Mouse (Mus musculus) left cerebral cortex, adult 11 months (tissue): ENCODE measurements at regions not wholly inside any gene's neighbourhood (a gene's known extent, or its start where the extent isn't known, plus 50 kb on each side); places are given as distances from the start of the nearest gene placed in this dataset.

ENCODE experiments used
- DNase-seq: peaks from one replicate; pipeline ENCODE4 v3.0.0; 2022; ENCODE audit warnings: low spot score

DNA sequence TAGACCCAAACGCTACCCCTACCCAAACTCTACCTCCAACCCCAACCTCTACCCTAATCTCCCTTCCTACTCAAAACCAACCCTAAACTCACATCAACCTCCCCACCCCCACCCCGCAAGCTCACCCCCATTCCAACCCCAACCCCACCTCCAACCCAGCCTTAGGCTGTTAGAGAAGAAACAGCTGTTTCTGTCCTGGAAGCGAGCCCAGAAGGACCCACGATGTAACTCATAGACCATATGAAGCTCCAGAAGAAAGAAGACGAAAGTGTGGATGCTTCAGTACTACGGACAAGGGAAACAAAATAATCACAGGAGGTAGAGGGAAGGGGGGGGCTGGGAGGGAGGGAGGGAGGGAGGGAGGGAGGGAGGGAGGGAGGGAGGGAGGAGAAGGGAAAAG, 58.4 kb downstream of the Sox11 start:
- no peak for DNase-seq

DNA sequence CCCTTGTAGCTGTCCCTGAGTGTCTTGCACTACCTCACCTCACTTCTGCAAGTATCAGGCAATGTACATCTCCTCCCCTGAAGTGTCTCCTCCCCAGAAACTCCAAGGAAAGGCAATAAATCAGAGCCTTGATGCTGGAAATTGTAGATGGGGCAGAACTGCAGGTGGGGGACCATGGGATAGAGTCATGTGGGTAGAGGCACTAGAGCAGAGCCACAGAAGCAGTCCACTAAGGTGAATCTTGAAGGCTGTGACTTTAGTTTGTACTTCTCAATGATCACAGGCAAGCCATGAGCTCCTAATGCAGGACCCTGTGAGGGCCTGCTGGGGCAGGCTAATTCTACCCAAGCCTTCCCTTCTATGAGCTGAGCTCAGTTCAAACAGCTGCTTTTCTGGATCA, 80.4 kb downstream of the Sox11 start:
- no peak for DNase-seq

DNA sequence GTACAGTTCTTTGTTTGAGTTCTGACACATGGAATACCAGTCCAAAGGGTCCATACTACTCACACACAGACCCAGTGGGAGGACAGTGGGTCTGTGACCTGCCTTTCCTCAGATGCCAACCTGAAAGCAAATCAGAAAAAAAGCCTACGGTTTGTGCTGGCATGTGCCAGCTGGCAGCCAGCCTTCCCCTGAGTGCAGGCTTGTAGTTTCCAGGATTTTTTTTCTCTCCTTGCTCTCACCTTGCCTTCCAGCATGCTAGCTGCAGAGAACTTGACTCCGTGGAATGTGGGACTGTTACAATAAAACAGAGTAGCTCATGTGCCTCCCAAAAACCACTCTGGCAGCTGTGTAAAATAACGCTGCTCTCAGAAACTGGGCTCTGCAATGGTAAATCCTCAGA, 88.2 kb downstream of the Sox11 start:
- DNase-seq = no peak

DNA sequence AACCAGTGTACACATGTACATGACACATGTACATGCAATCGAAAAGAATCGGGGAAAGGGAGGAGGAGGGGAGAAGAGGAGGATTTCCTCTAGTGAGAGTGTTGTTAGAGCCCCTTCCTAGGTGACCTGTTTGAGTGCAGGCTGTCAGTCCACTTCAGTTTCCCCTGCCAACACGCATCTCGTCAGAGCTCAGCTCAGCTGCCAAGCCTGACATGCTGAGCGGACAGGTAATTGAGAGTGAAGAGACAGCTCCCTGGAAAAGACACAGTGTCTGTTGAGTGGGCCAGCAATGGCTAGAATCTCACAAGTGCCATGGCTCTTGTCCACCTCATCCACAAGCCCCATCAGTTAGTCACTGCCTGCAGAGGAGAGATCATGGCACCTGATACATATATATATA, 90.9 kb downstream of the Sox11 start:
- DNase-seq = no peak

DNA sequence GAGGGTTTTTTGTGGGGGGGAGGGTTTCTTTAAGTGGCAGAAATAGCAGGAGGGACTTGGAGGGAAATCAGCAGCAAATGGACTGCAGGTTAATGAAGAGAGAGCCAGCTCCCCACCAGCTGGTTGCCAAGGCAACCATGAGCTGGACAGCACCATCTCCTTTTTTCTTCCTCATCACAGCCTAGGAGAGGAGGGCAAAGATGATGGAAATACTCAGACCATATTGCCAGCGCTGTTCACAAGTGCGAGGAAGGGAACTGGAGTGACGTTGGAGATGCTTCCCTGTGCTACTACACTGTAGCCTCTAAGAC, 93.9 kb downstream of the Sox11 start:
- DNase-seq = peak; percentile 5

DNA sequence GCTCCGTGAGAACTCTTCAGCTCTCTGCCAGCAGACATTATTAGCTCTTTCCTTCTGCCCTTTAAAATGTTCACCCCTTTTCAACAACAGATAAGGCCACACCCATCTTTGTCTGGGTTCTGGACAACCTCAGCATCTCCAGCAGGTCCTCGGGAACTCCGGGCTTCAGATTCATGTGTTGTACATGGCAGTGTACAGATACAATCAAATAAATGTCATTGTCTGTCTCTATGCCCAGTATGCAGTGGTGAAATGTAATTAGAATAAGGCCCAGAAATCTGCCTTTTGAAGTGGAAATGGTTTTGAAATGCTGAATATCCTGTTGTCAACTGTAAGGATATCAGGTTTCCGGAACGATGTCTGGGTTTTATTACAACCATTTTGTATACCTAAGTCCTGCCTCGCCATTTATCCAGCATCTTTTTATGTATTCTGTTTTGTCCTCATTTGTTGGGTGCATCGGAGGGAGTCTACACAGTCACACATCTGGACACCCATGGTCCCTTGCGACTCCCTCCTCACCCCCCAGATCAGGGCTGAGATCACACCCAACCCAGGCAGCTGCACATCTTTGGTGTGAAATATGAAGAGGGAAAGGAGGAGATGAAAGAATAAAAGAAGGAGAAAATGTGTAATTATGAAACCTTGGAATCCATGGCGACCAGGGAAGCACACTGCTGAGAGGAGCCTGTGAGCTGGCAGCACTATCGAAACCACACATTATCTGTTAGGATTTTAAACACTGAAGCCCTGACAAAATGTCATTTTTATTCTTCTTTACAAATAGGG, 94.4 kb downstream of the Sox11 start:
- DNase-seq = peak; percentile 4

DNA sequence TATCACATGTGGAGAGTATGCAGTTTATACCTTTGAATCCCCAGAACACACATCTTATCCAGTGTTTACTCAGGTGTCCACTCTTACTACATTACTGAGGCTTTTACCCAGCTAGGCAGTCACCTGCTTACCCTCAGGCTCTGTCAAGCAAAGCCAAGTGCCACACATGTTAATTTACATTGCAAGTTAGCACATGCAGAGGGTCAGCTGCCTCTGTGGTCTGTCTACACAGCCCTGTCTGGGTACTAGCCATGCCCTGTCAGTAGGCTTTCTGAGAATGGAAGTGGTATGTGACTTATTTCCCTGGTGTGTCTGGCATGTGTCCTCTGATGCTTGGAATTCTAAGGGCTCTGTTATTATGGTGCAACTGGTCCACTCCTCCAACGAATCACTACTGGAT, 106.6 kb downstream of the Sox11 start:
- DNase-seq = no peak

DNA sequence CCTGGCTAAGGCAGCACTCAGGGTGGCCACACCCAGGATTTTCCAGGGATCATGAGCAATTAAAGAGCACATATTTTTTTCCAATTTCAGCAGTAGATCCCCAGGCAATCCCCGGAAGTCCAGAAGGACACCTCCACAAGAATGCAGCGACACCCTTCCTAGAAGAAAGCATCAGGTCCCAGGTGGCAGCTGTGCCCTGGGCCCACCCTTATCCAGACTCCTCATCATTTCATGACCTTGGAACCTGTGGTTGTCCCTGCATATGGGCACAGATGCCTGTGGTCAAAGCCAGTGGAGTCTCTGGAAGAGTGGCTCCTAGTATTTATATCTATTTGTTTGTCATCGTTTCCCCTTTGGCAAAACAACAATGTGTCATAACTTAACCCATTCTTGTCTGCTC, 120.8 kb downstream of the Sox11 start:
- no peak for DNase-seq

DNA sequence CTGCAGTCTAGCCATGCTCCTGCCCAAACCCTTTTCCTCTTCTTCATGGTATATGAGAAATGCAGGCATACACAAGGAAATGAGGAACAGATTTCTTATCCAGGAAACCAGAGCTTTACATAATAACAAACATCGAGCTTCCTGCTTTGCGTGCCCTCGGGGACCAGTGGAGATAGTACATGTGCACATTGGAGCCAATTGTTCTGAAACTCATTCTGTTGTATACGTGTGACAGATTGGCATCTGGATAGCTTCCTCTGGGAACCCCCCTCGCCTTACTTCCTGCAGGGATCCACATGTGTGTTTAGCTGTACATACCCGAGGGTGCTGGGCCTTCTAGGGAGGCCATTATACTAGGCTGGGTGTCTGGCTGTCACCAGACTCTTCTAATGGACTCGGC, 141.2 kb downstream of the Sox11 start:
- DNase-seq = no peak

DNA sequence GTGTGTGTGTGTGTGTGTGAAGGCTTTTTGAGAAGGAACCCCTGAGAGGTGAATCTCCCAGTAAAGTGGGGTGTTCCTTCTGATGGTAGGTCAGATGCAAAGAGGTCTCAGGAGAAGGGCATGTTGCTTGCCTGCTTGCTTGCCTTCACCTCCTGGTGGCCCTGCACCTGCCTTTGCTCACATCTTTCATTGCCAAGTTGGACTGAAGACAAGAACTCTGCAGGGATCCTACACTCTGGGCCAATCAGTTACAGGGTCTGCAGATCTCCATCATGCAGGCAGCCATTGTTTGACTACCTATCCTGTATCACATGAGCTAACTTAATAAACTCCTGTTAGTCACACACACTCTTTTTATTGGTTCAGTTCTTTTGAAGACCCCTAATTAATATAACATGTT, 148.4 kb downstream of the Sox11 start:
- no peak for DNase-seq

DNA sequence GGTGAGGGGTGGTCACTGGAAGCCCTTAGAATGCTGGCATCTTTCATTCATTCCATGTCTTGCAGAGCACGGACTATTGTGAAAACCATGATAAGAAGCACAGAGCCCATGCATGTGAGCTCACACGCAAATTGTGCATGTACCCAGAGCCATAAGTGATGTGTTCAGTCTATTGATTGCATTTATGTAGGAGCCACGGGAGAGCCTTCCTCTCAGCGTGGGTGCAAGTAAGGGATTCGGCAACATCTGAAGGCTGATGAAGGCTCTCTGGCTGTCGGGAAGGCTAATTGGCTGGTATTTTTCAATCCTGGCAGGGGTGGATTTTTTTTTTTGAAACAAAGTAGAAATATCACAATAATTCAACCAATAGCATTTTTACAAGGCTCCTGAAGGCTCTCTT, 150.5 kb downstream of the Sox11 start:
- DNase-seq = no peak

DNA sequence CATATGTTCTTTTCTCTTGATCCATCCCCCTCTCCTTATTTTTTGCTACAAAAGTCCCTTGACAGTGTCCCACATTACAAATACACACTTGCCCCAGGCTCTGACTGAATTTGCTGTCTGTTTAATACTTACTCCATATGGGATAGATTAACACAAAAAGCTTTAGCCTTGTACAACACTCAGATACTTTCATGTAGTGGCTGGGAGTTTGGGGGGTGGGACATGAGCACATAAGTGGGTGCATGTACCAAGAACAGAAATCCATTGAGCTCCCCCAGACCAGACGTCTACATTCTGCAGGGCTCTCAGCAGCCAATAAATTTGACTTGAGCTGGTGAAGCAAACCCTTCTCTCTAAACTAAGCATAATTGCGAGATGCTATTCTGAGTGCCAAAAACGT, 154.9 kb downstream of the Sox11 start:
- DNase-seq = no peak

DNA sequence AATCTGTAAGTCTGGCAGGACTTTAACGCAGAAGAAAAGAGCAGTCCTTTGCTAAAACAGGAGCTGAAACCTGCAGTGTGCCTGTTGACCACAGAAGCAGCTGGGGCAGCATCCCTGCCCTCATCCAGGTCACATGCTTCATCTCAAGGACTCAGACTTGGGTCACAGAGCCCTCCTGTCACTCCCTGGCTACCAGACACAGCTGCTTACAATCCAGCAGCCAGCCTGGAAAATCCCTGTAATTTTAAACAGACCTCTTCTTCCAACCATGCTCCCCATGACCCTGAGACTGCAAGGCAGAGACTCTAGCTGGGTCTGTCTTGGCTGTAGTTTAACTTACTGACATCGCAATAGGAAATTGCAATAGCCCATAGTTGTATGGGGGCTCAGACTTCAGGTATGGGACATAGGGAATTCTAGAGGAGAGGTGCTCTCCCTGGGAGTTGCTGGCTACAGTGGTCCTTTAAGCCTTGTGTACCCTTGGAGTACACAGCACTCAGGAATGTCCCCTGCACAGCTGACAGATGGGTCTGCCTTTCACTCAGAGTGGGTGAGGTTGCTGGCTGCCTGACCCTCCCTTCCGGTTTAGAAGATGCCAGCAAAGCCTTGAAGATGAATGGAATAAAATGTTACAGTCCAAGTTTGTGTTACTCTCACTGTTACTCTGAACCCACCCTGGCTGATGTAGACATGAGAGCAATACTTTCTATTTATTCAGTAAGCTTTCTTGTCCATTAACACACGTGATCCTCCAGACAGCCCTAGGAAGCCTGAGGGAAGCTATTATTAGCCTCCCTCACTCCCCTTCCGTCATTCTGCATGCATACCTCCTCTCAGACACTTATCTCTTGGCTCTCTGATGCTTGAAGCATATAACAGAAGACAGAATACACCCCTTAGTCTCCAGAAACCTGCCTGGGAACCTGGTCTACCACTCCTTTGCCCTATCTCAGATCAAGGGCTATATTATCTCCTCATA, 159.7 kb downstream of the Sox11 start:
- no peak for DNase-seq

DNA sequence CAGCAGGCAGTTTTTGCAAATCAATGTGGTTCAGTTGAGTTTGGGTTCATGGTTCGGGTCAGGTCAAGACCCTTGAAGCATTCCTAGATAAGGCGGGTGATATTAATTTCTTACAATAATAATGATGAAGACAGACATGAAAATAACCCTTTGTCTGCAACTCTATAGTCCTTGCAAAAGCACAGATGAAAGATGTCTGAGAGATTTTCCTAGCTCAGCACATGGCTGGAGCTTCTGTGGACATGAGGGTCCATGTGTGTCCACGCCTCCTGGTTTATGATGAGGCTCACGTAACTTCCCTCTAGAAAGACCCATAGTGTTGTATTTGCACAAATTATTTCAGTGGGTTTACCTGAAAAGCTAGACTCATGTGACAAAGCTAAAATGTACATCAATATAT, 168.8 kb downstream of the Sox11 start:
- DNase-seq = no peak

DNA sequence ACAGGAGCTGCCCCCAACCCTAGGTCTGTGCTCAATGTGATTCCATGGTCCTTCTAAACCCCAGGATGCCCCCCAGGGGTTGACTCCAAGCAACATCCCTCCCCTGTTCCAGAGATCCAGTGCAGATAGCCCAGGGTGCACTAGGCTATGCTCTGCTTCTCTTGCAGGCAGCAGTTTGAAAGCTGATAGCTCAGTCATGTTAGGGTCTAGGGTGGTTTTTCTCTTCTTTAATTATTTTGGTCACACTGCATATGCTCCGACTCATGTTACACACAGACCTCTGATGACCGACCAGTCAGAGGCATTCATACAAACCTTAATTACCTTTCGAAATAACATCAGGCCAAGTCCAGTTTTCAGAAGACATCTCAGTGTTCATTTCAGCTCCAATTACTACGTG, 169.2 kb downstream of the Sox11 start:
- DNase-seq = no peak

DNA sequence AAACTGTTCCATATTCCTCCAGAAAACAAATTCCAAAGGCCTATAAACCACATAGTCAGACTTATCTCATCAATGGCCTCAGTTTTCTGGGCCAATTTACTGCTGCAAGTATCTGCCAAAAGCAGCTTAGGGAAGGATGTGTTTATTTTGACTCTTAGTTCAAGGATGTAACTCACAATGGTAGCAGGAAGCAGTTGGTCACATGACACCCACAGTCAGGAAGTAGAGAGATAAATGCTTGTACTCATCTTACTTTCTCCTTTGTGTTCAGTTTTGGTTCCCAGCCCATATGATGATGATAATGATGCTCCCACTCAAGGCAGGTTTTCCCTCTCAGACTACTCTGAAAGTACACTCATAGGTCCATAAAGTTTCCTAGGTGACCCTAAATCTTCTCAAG, 170.8 kb downstream of the Sox11 start:
- DNase-seq = no peak

DNA sequence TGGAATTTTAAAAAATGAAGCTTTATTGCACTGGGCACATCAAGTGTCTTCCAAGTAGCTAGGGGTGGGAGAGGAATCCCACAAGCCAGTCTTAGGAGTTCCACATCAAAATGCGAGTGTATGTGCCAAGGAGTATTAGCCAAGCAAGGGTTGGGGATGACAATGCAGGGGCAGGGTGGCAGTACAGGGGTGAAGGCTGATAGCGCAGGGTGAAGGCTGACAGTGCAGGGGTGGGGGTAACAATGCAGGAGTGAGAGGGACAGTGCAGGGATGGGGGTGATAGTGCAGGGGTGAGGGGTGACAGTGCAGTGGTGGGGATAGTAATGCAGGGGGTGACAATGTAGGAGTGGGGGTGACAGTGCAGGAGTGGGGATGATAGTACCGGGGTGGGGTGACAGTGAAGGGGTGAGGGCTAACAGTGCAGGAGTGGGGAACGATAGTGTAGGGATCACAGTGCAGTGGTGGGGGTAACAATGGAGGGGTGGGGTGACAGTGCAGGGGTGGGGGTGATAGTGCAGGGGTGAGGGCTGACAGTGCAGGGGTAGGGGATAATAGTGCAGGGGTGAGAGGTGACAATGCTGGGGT, 177.4 kb downstream of the Sox11 start:
- DNase-seq = no peak

DNA sequence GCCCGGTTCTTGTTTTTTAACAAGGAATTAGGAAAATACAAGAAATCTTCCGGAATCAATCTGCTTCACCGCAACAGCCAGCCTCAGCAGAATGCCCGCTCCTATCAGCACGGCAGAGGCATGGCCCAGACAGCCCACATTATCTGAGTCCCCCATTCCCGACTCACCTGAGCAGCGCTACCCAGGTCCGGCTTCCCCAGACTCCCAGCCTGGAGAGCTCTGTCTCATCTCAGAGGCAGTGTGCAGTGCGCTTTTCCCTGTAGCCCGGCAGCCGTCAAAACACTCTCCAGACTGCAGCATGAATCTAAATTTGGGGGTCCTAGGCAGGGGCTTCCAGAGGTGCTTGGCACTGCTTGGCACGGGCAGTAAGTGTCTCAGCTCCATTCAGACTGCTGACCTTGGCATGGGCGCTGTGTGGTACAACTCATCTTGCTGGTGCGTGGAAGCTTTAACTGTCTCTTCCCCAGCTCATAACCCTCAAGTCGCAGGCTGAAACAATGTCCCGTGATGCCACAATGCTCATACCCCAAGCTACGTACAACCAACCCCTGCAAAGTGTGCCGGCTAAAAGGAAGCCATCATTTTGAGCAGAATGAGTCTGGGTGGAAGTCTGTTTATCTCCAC, 182.2 kb downstream of the Sox11 start:
- DNase-seq = no peak

DNA sequence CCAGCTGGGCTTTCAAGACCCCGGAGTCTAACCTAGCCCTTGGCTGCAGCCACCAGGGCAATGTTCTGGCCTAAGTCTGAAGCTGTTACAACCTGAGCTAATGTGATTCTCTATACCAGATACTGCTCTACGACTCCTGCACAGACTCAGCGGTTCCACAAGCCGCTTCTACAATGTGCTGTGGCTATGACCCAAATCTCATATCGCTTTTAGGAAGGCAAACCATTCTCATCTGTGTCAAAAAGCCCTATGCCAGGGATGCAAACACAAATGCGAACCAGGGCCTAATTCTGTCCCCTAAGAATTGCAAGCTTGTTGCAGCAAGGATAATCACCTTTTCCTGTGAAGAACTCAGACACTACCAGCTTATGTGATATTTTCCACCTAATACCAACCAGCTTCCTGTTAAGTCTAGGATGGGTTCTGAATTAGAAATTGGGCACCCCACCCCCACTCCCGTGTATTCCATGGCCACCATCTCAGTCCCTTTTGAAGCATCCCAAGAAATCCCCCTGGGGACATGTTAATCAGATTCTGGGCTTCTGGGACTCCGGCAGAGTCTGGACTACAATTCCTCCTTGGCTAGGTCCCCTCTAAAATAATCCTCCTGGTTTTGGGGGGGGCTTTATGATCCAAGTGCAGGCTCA, 182.8 kb downstream of the Sox11 start:
- no peak for DNase-seq

DNA sequence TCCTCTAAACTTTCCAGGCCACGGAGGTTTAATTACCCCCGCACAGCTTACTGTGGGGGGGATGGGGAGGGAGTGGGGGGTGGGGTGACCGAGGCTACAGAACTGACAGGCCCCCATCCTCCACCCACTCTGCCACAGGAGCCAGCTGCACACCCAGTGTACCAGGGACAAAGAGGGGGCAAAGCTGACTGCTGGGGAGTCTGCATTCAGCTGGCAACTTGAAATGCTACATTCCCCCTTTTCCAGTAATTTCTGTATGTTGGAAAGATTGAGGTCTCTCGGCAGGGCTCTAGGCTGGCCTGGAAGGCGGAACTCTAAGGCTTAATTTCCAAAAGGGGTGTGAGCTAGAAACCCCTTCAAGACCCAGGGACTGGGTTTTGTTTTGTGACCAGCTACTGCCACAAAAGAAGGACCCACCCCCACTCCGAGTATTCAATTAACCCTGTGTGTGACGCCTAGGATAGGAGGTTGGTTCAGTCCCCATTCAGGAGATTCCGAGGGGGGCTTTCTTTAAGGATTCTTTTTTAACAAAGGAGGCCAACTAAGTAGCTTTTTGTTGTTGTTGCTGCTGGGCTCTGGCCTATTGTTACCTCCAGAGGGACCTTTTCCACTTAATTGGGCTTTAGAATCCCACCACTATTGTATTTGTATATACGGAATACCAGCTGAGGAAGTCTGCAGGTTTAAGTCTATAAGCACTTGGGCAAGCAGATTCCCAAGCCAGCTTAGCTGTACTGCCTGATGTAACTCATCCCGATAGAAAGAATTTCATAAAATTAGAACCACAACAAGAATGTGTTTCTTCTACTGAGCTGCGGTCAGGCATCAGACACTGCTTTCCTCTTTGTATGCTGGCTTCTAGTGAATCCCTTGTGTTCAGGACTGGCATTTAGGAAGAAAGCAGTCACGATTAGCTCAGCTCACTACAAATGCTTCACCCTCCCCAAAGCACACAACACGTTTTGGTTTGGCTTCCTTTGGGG, 191.2 kb downstream of the Sox11 start:
- no peak for DNase-seq

DNA sequence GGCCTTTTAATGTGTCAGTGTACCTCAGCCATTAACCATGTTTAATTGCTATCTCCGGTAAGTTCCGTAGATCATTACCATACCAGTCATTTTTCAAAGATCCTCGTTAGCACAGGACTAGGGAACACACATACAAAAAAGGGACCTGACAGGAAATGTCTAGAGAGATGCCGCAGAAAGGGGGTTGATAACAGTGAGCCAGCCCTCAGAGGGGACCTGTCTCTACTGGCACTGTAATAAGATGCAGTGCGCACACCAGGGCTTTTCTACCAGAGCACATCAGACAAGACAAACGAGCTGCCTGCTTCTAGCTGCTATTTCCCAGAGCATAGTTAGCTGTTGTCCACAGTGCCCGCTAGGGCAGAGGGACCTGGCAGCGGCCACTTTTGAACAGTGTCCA, 199.1 kb downstream of the Sox11 start:
- no peak for DNase-seq
